Mouse (Mus musculus) heart, adult 11 months (tissue): ENCODE data around the gene Prx.
A peak's percentile ranks its signal among the peaks of the same experiment; 100 is the strongest.
"Not testable (repeated sequence)": the region's sequence is repeated elsewhere in the genome, so short reads cannot be mapped to it uniquely, and the experiment has no call there.

Experiments
- DNase-seq: peaks from one replicate; pipeline ENCODE4 v3.0.0; 2022

Prx gene

DNA sequence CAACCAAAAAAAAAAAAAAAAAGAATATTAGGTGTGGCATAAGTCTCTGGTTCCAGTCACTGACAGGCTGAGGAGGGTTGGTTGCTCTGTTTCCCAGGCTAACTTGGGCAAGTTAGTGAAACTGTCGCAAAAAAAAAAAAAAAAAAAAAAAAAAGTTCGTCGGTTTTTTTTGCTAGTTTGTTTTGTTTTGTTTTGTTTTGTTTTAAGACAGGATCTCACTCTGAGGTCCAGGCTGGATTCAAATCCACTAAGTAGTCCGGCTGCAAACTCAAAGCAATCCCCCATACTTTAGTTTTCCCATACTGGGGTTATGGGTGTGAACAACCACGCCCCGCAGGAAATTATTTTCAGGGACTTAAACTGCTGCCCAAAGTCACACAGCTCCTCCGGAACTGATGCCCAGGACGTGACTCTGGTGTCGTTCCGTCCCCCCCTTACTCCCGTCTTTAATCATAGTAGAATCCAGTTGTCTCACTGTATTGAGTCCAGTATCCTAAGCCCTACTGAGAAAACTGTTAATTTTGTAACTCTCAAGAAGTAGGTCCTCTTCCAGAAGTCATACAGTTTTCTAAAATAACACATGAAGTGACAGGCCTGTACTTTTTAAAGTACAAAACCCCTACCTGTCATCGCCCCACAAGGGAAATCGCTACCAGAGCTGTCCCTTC is 12.9 kb upstream of the Prx start:
- DNase-seq: no peak

DNA sequence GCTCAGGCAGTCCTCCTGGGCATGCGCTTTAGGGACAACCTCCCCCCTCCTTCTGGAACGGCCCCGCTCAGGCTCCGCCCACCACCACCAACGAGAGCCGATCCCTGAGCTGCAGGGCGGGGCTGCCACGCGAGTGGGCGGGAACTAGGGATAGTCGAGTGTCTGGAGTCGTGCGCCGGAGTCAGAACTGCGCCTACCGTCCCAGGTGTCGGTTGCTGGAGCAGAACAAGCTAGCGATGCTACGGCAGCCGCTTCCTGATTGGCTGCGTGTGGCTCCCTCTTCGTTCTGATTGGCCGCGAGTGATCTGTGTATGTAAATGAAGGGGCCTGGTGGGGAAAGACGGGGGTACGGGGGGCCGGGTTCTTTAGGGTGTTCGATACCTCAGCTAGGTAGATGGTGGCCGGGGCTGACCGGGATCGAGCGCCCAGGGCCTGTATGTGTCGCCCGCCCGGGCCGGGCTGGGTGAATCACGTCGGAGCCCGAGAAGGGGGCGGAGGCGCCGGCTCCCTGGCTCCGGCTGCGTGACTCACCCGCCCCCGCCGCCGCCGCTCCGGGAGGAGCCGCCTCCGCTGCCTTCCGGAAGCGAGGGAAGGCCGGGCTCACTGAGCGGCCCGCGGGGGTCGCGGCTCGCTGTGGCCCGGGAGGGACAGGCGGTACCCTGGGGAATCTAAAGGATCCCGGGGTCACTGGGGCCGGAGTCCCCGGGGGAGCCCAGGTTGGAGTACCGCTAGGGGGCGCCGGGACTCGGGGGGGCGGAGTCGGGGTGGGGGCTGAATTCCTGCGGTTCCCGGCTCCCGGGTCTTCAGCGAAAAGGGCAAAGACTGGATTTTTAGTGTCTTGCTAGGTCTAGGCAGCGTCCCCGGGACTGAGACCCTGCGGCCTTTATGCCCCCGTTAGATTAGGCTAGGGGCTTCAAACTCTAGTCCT is 12.1 kb upstream of the Prx start, which contains the start of gene Sertad1:
Gene Sertad1, plus strand, starts transcription at position 141 of the 928 bp plus-strand sequence.
- DNase-seq: peak; percentile 100

DNA sequence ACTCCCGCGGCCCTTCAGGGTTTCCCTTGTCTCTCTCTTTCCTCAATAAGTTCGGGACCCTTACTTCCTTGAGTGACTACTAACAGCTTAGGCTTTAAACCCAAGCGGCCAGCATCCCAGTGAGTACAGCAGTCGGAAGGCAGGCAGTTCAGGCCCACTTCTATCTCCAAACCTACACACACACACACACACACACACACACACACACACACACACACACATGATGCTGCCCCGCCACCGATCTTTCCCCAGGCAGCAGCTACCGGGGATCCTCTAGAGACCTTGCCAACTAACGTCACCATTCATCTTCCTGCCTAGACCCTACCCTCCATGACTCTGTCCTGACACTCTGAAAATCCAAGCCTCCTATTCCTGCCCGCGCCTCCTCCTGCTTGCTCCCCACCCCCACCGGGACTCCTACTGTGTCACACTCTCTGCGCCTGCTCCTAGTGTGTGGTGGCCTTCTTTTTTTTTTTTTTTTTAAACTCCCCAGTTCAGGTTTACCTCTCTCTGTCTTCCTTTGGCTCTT is 11.3 kb upstream of the Prx start:
- peak; percentile 98 for DNase-seq

DNA sequence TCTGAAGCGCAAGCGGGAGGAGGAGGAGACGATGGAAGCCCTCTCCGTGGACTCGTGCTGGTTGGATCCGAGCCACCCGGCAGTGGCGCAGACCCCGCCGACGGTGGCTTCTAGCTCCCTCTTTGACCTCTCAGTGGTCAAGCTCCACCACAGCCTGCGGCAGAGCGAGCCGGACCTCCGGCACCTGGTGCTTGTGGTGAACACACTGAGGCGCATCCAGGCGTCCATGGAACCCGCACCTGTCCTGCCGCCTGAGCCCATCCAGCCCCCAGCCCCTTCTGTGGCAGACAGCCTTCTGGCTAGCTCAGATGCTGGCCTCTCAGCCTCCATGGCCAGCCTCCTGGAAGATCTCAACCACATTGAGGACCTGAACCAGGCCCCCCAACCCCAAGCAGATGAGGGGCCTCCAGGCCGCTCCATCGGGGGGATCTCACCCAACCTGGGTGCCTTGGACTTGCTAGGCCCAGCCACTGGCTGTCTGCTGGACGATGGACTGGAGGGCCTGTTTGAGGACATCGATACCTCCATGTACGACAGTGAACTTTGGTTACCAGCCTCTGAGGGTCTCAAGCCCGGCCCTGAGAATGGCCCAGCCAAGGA is 9.8 kb upstream of the Prx start:
- peak; percentile 95 for DNase-seq

DNA sequence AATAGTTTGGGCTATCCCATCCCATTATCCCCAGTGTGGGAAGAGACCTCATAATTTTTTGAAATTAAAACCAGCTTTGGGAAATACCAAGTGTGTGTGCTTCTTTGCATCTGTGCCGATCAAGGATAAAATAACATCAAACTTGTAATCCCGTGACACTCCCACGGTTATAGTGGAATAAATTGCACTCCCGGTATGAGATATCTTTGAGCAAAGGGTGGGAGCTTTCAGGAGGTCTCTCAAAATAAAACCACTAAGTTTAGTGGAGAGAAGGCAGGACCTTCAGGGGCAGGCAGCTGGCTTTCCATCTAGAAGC is 8.9 kb upstream of the Prx start:
- DNase-seq: no peak

DNA sequence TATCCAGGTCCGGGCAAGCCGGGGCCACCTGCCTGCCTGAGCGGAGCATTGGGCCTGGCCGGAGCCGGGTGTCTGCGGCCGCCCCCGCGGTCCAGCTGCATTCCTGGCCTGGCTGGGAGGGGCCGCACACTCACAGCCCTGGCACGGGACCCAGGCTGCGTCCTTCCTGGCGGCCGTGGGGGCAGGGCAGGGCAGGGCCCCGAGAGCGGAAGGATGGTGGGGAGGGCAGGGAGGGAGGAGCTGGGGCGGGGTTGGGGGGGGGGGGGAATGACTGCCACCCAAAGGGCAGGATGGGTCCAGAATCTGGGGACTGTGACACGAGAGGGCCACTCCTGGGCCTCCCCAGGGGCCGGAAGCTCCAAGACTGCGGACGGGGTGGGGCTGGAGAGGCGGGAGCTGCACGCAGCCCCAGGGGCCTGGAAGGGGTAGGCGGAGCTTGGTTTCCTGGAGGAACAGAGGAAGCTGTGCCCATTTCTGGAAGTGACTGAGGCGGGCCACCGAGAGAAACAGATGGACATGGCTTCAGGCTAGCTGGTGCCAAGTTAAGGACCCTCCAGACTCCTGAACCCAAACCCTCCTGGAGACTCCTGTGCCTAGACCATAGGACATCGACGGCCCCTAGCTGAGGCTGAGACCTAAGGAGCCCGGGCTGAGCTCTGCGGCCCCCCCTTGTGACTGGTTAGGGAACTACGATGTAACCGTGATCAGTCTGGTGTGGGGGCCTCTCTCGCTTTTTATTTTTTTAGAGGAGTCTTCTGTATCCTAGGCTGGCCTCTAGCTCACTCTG is 8.4 kb upstream of the Prx start:
- peak; percentile 100 for DNase-seq

DNA sequence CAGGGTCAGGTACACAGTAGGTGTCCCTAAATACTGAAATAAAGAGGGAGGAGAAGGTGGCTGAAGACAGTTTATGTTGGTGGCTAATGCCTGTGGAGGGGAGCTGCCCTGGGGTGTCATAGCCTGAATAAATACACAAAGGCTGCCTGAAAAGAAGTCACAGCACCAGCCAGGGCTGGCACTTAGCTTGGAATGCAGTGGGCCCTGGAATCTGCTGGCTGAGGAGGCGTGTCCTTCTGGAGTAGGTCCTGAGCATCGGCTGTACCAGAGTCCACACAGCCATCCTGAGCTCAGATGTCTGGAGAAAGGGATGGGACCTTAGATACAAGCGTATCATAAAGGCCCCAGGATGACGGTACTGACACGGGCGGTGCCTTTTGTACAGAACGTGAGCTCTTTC is 7.3 kb upstream of the Prx start:
- DNase-seq: peak; percentile 94

DNA sequence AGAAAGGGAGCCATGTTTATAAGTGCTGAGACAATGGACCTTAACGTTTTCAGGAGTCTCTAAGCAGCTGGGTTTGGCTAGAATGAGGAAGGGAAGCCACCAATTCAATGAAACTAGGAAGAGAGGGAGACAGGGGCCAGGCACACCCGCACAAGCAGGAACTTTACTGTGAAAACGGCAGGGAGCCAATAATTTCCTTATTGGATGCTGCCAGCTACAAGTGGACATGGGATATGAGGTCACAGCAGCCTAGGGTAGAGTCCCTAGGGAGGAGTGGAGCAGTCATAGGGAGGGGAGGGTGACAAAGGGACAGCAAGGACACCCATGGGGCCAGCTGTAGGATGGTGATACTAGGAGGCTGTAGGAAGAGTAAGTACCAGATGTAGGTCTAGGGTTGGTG is 6.1 kb upstream of the Prx start:
- peak; percentile 91 for DNase-seq

DNA sequence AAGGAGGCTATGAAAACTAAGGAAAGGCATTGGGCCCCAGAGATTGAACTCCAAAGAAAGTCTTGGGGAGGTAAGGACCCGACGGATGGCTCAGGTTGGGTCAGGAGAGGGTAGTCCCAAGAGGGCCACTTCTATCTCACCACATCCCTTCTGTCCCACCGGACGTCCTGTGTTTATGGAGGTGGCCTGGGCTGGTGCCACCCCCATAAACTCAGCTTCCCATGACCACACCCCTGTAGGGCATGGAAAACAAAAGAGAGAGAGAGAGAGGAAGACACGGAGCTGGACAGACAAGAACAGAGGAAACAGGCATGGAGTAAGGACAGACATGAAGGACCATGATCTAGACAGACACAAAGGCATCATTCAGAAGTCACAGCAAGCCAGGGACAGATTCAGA is 5.7 kb upstream of the Prx start:
- no peak for DNase-seq

DNA sequence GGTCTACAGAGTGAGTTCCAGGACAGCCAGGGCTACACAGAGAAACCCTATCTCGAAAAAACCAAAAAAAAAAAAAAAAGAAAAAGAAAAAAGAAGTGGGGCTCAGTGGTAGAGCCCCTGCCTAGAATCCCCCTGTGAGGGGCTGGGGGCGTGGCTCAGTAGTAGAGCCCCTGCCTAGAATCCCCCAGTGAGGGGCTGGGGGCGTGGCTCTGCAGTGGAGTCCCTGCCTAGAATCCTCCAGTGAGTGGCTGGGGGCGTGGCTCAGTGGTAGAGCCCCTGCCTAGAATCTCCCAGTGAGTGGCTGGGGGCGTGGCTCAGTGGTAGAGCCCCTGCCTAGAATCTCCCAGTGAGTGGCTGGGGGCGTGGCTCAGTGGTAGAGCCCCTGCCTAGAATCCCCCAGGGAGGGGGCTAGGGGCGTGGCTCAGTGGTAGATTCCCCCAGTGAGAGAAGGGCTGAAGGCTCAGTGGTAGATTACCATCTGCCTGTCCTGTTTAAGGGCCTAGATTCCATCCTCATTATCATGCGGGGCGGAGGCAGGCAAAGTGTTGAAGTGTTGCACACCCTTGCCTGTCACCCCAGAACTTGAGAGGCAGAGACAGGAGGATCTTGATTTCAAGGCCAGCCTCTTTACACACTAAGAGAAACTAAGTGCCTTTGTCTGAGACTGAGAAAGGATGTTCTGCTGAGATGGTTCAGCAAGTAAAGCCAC is 4.3 kb upstream of the Prx start:
- not testable (repeated sequence) for DNase-seq

DNA sequence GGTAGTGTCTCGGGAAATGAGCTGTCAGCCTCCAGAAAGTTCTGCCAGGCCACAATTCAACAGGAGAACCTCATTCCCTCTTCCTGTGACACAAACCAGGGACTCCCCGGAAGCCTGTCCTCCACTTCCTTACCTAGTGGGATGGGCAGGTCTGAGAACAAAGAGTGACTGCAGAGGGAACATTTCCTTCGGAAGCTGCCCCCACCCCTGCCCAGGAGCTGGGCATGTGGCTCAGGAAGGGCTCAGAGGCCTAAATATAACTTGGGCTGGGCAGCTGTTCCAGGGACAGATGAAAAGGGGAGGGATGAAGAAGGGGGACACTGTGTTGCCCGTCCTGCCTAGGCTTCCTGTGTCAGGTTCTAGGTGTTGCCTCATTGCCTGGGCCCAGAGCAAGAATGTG is 2.5 kb downstream of the Prx start:
- DNase-seq: peak; percentile 97

DNA sequence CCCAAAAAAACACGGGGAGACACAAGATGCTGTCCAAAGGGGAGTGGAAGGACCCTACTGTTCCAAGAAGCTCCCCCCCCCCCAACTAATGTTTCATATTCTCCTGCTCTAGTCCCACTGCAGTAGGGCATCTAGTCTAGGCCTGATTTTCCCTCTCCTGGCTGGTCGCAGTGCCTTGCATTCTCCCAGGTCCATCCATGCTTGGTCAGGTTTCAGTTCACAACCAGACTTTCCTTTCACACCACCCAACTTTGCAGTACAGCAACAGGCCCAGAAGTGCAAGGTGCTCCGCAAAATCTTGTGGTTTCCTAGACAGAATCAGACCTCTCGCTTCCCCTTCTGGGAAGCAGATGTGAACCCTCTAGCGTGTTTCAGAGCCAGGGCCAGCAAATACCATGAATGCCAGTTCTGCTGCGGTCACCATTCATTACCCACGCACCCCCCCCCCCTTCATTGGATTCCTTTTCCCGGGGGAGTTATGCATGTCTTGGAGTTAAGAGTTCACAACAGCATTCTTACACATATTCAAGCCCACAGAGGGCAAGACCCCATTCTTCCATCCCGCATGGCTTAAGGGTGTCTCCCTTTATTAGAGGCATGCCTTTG is 7.7 kb downstream of the Prx start:
- peak; percentile 92 for DNase-seq

DNA sequence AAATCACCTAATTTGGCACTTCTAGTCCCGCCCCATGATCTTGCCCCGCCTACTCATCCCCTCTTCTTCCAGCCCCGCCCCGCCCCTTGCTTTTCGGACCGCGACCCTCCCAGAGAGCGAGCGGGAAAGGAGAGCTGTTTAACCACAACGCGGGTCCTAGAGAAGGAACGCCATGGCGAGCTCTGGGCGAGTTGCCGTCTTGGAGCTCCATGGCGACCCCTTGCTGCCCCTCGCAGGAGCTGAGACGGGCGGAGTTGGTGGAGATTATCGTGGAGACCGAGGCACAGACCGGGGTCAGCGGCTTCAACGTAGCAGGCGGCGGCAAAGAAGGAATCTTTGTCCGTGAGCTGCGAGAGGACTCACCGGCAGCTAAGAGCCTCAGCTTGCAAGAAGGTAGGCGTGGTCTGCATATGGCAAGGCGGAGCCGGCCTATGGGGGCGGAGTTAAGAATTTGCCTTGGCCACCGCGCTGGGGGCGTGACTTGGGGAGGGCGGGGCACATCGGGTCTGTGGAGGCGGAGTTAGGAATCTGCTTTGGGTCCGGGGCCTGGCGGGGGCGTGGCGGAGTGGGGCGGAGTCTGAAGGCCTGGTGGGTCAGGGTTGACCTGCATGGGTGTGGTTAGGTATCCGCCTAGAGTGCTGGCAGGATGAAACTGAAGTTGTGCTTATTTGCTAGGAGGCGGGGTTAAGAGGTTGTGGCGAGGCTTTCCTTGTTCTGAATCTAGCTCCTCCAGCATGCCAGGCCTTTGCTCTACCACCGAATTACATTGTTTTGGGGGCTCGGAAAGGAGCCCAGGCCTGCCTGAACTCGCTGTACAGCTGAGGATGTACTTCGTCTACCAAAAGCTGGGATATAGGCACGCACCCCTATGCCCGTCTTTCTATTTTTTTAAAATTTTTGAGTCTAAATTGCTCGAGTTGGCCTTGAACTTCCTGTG is 8.9 kb downstream of the Prx start:
- DNase-seq: peak; percentile 100

DNA sequence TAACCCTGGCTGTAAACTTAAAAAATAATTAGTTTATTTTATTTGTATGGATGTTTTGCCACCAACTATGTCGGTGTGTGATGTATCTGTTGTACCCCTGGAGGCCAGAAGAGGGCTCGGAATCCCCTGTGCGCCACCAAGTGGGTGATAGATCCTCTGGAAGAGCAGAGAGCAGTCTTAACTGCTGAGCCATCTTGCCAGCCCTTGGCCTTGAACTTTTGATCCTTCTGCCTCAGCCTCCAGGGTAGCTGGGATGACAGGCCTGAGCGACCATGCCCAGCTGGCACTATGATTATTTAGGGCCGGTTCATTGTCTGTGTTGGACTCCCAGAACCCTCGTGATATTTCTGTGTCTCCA is 9.5 kb downstream of the Prx start:
- DNase-seq: peak; percentile 96

DNA sequence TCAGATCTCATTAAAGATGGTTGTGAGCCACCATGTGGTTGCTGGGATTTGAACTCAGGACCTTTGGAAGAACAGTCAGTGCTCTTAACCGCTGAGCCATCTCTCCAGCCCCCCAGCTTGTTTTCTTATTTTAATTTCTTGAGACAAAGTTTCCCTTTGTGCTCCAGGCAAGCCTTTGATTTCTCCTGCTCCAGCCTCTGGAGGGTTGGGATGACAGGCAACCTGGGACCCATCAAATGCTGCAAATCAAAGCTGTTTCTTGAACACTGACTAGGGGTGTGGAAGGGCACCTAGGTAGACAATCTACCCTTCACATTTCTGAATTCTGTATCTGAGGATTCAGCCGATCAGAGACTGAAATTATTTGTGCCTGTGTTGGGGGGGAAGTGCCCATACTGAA is 11.7 kb downstream of the Prx start:
- no peak for DNase-seq

DNA sequence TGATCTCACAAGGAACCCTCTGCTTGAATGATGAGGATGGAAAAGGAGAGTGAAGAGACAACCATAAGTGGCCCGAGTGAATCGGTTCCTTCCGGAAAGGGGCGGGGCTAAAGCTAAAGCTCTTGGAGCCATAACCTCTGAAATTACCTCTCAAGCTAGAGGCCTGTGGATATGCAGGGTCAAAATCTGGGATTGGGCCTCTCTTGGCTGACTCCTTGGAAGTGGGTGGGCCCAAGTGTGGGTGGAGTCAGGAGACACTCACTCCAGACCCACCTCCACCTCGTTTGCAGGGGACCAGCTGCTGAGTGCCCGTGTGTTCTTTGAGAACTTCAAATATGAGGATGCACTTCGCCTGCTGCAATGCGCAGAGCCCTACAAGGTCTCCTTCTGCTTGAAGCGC is 15.8 kb downstream of the Prx start:
- no peak for DNase-seq

DNA sequence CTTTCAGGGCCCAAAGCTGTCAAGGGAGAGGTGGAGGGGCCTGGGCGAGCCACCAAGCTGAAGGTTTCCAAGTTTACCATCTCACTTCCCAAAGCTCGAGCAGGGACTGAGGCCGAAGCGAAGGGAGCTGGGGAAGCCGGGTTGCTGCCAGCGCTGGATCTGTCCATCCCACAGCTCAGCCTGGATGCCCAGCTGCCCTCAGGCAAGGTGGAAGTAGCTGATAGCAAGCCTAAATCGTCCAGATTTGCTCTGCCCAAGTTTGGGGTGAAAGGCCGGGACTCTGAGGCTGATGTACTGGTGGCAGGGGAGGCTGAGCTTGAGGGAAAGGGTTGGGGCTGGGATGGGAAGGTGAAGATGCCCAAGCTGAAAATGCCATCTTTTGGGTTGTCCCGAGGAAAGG is 19.2 kb downstream of the Prx start:
- peak; percentile 83 for DNase-seq

DNA sequence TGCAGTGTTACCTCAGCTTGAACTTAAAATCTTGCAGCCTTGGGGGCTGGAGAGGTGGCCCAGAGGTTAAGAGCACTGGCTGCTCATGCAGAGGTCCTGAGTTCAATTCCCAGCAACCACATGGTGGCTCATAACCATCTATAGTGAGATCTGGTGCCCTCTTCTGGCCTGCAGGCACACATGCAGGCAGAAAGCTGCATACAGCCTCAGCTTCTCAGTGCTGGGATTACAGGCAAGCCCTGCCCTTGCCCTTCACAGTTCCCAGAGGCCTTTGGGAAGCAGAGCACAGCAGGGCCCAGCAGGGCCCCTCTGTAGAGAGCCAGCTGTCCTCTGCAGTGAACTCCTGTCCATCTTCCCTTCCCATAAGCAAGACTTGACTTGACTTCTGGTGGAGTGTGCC is 21.0 kb downstream of the Prx start:
- DNase-seq: peak; percentile 79

DNA sequence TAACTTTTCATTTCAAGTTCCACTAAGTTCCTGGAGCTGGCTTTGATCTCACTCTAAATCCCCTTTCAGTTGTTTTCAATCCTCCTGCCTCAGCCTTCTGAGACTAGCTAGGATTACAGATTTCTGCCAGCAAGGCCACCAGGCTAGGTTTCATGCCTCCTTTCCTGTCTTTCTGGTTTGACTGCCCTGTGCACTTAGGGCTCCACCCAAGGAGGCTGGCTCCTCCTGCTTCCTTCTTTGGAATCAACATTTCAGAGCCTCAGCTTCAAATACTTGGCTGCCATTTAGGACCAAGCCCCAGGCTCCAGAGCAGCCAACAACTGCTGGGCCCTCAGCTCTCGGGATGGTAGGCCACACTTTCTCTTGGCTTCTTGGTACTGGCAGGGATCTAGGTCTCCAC is 21.5 kb downstream of the Prx start:
- DNase-seq: peak; percentile 83

DNA sequence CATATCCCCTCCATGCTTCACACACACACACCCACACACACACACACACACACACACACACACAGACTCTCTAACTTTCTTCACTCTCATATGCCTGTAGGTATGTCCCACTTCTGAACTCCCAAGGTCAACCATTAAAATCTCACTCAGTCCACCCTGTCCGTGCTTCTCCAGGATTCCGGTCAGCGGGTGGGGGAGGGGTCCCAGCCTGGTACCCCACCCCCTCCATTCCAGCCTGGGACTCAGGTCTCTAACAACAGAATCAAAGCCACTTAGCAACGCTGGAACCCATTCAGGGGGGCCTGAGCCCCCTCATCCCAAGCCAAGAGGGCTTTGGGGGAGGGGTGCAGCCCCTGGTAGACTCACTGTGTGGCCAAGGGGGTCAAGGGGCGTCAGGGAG is 23.8 kb downstream of the Prx start, which contains the start of gene Hipk4:
Gene Hipk4, plus strand, starts transcription at position 301 of the 400 bp plus-strand sequence.
- DNase-seq: no peak

DNA sequence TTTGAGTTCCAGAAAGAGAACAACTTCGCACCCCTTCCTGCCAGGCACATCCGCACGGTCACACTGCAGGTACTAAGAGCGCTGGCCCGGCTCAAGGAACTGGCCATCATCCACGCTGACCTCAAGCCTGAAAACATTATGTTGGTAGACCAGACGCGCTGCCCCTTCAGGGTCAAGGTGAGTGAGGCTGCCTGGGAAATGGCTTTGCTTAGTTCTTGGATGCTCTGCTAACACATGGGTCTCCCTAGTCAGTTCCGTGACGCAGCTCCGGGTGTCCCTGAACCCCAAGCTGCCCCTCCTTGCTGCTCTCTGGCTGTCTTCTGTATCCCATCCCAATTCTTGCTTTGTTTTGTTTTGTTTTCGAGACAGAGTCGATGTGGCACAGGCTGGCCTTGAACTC is 24.7 kb downstream of the Prx start:
- DNase-seq: peak; percentile 80
